Mouse (Mus musculus) thymus, postnatal 36 days (tissue): Measurements from ENCODE around the gene Psmb5.
A peak's percentile ranks its signal among the peaks of the same experiment; 100 is the strongest.

Source experiments
- DNase-seq, 2 experiments: peaks; one replicate each; pipeline ENCODE4 v3.0.0; 2022; ENCODE audit warnings: mixed read lengths in 2 of 2

Psmb5 gene

GRCm38 (mm10) chr14:54591056-54591455 lies 26.8 kb downstream of the Psmb5 start:
- no peak for DNase-seq

GRCm38 (mm10) chr14:54583681-54584338 lies 34.0 kb downstream of the Psmb5 start:
- peak; percentile 44 to 47 for DNase-seq

GRCm38 (mm10) chr14:54582536-54582935 lies 35.3 kb downstream of the Psmb5 start:
- no peak for DNase-seq

GRCm38 (mm10) chr14:54579638-54580037 lies 38.2 kb downstream of the Psmb5 start:
- no peak for DNase-seq

- peak; percentile 39 to 45 for DNase-seq
Observed at GRCm38 (mm10) chr14:54578063-54578462, 39.8 kb downstream of the Psmb5 start.

GRCm38 (mm10) chr14:54577089-54577982 lies 40.5 kb downstream of the Psmb5 start, which contains the start of gene Ajuba:
Gene Ajuba, minus strand, starts transcription at chr14:54577558.
- peak; percentile 39 to 58 for DNase-seq

- peak in 1 of 2 experiments; percentile 22 for DNase-seq
Observed at GRCm38 (mm10) chr14:54576241-54577088, 41.4 kb downstream of the Psmb5 start.

- DNase-seq = peak; percentile 15 to 41
Observed at GRCm38 (mm10) chr14:54575631-54576030, 42.2 kb downstream of the Psmb5 start.

GRCm38 (mm10) chr14:54575031-54575430 lies 42.8 kb downstream of the Psmb5 start:
- DNase-seq = no peak

GRCm38 (mm10) chr14:54574253-54574652 lies 43.6 kb downstream of the Psmb5 start:
- no peak for DNase-seq

GRCm38 (mm10) chr14:54572790-54573736 lies 44.8 kb downstream of the Psmb5 start:
- no peak for DNase-seq

GRCm38 (mm10) chr14:54572122-54572521 lies 45.7 kb downstream of the Psmb5 start:
- DNase-seq = no peak

GRCm38 (mm10) chr14:54569451-54570392 lies 48.1 kb downstream of the Psmb5 start:
- no peak for DNase-seq

- peak; percentile 49 to 57 for DNase-seq
Observed at GRCm38 (mm10) chr14:54568694-54569414, 49.0 kb downstream of the Psmb5 start.
